ENCODE assay signal across 35 mouse cellular contexts in genomic region chr11:121781831-121782230, GRCm38 (mm10). TPM values are rescaled to one million over a fixed set of nuclear protein-coding genes. Genes with fewer than 3 reads are reported as not detected.
"Had no signal": no experiment of that assay in that cellular context is flagged by ENCODE, and none has a peak within 500 bp of the region (broad histone marks: within the 10 kb centered on the region; RNA-seq: fewer than 3 reads in every experiment).

No protein-coding gene starts in this region.

- H3K27me3 ChIP-seq: heart, embryonic 12.5 days; hindbrain, embryonic 12.5 days; intestine, embryonic 15.5 days; limb, embryonic 13.5 days; limb, embryonic 15.5 days had no signal

- H3K4me3 ChIP-seq: gastrocnemius, adult 2 months; heart, adult 2 months; heart, embryonic 12.5 days; hindbrain, embryonic 10.5 days; hindbrain, embryonic 12.5 days; intestine, embryonic 15.5 days; layer of hippocampus, adult 2 months; left cerebral cortex, adult 2 months; limb, embryonic 13.5 days; limb, embryonic 15.5 days; liver, embryonic 12.5 days had no signal

- H3K36me3 ChIP-seq: heart, embryonic 12.5 days; hindbrain, embryonic 10.5 days; hindbrain, embryonic 12.5 days; intestine, embryonic 15.5 days; limb, embryonic 13.5 days; limb, embryonic 15.5 days; liver, embryonic 12.5 days had no signal

- H3K4me2 ChIP-seq: heart, embryonic 12.5 days; hindbrain, embryonic 12.5 days; hindbrain, embryonic 14.5 days; intestine, embryonic 15.5 days; limb, embryonic 13.5 days; limb, embryonic 15.5 days; liver, embryonic 12.5 days had no signal

- DNase-seq: gastrocnemius, adult 2 months; gastrocnemius, postnatal 10 days; gastrocnemius, postnatal 25 days; heart, adult 2 months; heart, postnatal 10 days; heart, postnatal 4 days; kidney, adult 18-20 months; kidney, adult 8-10 months; kidney, postnatal 10 days; kidney, postnatal 25 days; kidney, postnatal 4 days; left cerebral cortex, postnatal 4 days had no signal

- H3K9ac ChIP-seq: heart, embryonic 12.5 days; hindbrain, embryonic 12.5 days; hindbrain, embryonic 14.5 days; intestine, embryonic 15.5 days; limb, embryonic 13.5 days; limb, embryonic 15.5 days; liver, embryonic 12.5 days; liver, embryonic 14.5 days had no signal

- H3K4me1 ChIP-seq: hindbrain, embryonic 10.5 days; hindbrain, embryonic 12.5 days; intestine, embryonic 15.5 days; limb, embryonic 13.5 days; limb, embryonic 15.5 days; liver, embryonic 12.5 days had no signal

- ATAC-seq: hindbrain, embryonic 16.5 days; inflammation-experienced regulatory T-cells, adult 6 months; intestine, embryonic 15.5 days; intestine, postnatal 0 days; liver, embryonic 12.5 days had no signal

- H3K27ac ChIP-seq: gastrocnemius, adult 2 months; heart, adult 2 months; hindbrain, embryonic 10.5 days; hindbrain, embryonic 12.5 days; hindbrain, embryonic 14.5 days; intestine, embryonic 15.5 days; layer of hippocampus, adult 2 months; left cerebral cortex, adult 2 months; limb, embryonic 13.5 days; limb, embryonic 15.5 days; liver, embryonic 12.5 days; liver, embryonic 14.5 days had no signal

- H3K9me3 ChIP-seq: heart, embryonic 12.5 days; hindbrain, embryonic 10.5 days; hindbrain, embryonic 12.5 days; intestine, embryonic 15.5 days; limb, embryonic 13.5 days; limb, embryonic 15.5 days; liver, embryonic 12.5 days had no signal

RNA-seq across cellular contexts. Expression of gene Ptchd3, which starts 48.2 kb away (rescaled TPM):
- total RNA-seq: gastrocnemius, adult 2 months; gastrocnemius, postnatal 10 days; gastrocnemius, postnatal 25 days; gastrocnemius, postnatal 4 days; granulocyte monocyte progenitor cell, adult 5-6 weeks; layer of hippocampus, adult 2 months; layer of hippocampus, postnatal 10 days; layer of hippocampus, postnatal 25 days; left cerebral cortex, adult 2 months; left cerebral cortex, postnatal 10 days; left cerebral cortex, postnatal 25 days; left cerebral cortex, postnatal 4 days; liver, adult 2 months had no signal
- polyA plus RNA-seq: heart, embryonic 12.5 days; hindbrain, embryonic 12.5 days; hindbrain, embryonic 14.5 days; hindbrain, embryonic 16.5 days; inflammation-experienced regulatory T-cells, adult 6 months; intestine, embryonic 15.5 days; intestine, postnatal 0 days; kidney, embryonic 16.5 days; limb, embryonic 11.5 days; limb, embryonic 13.5 days; liver, adult 2 months; liver, embryonic 12.5 days; liver, embryonic 14.5 days had no signal
